Mouse (Mus musculus) thymus, adult 2 months (tissue): ENCODE measurements around the gene Vgf.

Experiments used
- CTCF ChIP-seq: fragments of 200-500 bp; IDR thresholded peaks from 2 replicates; pipeline ENCODE4 v1.5.1; 2012; ENCODE audit warnings: mild to moderate bottlenecking, control low read depth, low read length, moderate library complexity, borderline replicate concordance; ENCODE audit not compliant: control insufficient read depth, poor library complexity, insufficient read depth; ENCODE audit errors: extremely low read depth
- POLR2A ChIP-seq: fragments of 200-500 bp; IDR thresholded peaks from 2 replicates; pipeline ENCODE4 v1.6.1; 2012; ENCODE audit warnings: mild to moderate bottlenecking, low read length, control low read depth, moderate library complexity; ENCODE audit not compliant: control insufficient read depth, poor library complexity, insufficient read depth; ENCODE audit errors: extremely low read depth

- TF ChIP-seq POLR2A, result no peak
- peak; percentile 93 for TF ChIP-seq CTCF
Observed at GRCm38 (mm10) chr5:137025132-137025531, 1.1 kb upstream of the Vgf start.
